Mouse (Mus musculus): ENCODE data around the gene Cox11.

DNA sequence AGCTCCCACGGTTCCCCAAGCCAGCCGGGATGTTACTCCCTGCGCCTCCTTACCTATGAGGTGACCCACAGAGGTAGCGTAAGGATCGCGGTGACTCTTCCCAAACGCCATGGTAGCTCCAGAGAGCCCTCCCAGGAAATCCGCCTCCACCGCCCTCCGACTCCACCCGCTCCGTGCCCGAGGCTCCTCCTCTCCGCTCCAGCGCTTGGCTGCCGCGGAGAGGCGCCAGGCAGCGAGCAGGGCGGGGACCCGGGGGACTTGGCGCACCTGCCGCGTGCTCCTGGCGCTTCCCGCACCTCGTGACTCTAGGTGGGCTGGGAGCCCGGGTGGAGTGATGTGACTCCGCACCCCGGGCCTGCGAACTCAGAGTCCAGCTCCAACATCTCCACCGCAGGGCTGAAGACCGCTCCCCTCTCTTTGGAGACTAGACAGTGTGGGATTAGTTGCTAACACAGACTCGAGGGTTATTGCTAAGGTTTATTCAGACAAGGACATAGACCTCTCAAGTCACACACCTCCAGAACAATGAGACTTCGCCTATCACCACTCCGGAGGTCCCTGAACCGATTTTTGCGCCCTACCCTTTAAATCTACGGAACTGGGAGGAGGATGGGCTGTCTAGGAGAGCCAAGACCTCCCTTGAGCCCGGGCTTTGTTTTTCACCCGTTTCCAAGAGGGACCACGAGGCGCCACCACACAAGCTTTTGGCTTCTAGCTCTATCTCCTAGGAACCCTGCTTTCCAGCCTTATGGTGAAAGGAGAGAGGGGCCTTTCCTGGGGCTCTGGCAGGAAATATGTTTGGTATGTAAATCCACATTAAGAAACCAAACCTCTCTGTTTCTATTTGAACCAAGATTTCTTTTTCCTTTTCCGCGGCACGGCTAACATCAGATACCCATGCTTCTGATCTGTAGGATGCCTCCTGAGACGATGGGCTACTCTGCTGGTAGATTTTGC lies 49.8 kb downstream of the Cox11 start, which contains the start of gene Tom1l1:
- TF ChIP-seq EP300 (IDR thresholded peaks at IDR 0.05), result no peak
- no peak for TF ChIP-seq CTCF (IDR thresholded peaks at IDR 0.05)

Measured in lung, postnatal 0 days (tissue).